Comparison of ENCODE assay signal across 12 mouse cellular contexts in genomic region chr13:21033176-21033575, GRCm38 (mm10). TPM values are rescaled to one million over a fixed set of nuclear protein-coding genes. Genes with fewer than 3 reads are reported as not detected.
A peak's percentile ranks its signal among the peaks of the same experiment; 100 is the strongest.
DNase-seq lines count a peak whose midpoint lies in the region; ATAC-seq and TF ChIP-seq lines count a peak whose summit lies in the region.
"Had no signal": no experiment of that assay in that cellular context is flagged by ENCODE, and none has a peak within 500 bp of the region (broad histone marks: within the 10 kb centered on the region; RNA-seq: fewer than 3 reads in every experiment).

No protein-coding gene starts in this region.

- no peaks in the 10 kb centered on the region for H3K9me3 ChIP-seq in intestine, postnatal 0 days (ENCODE audit: control insufficient read depth)
- H3K9me3 ChIP-seq in intestine, embryonic 16.5 days (ENCODE audit: control insufficient read depth, low read length), result no peaks in the 10 kb centered on the region
- H3K9me3 ChIP-seq in neural tube, embryonic 15.5 days (replicated peaks), result no peaks in the 10 kb centered on the region
- no peaks in the 10 kb centered on the region for H3K9me3 ChIP-seq in liver, embryonic 12.5 days (replicated peaks)
- H3K9me3 ChIP-seq: embryonic facial prominence, embryonic 10.5 days; lung, embryonic 15.5 days had no signal

- no peak overlapping the region for H3K4me3 ChIP-seq in intestine, postnatal 0 days (ENCODE audit: low read depth, low read length)
- H3K4me3 ChIP-seq in intestine, embryonic 16.5 days (ENCODE audit: low read length), result no peak overlapping the region
- H3K4me3 ChIP-seq in neural tube, embryonic 15.5 days (replicated peaks), result no peak overlapping the region
- no peak overlapping the region for H3K4me3 ChIP-seq in liver, embryonic 12.5 days
- H3K4me3 ChIP-seq: embryonic facial prominence, embryonic 10.5 days; lung, embryonic 15.5 days had no signal

- DNase-seq in cerebellum, adult 8-10 months, result peak; percentile 78
- peak; percentile 9 to 26 for DNase-seq in layer of hippocampus, adult 18-20 months (ENCODE audit: low spot score in 2 of 2)
- no peak for DNase-seq in thymus, adult 18-20 months
- no peak for DNase-seq in gastrocnemius, postnatal 36 days
- DNase-seq: heart, adult 11 months had no signal

- WGBS in intestine, postnatal 0 days, result 63% methylated on average over 3 of the region's 3 CpGs
- 56% methylated on average over 3 of the region's 3 CpGs for whole genome bisulfite sequencing in intestine, embryonic 16.5 days
- WGBS in neural tube, embryonic 15.5 days, result 49% methylated on average over 3 of the region's 3 CpGs
- 52% methylated on average over 3 of the region's 3 CpGs for WGBS in liver, embryonic 12.5 days (ENCODE audit: insufficient replicate concordance)

- no peak overlapping the region for H3K27ac ChIP-seq in intestine, postnatal 0 days (ENCODE audit: low read depth, low read length)
- H3K27ac ChIP-seq in intestine, embryonic 16.5 days (ENCODE audit: low read length), result no peak overlapping the region
- no peak overlapping the region for H3K27ac ChIP-seq in neural tube, embryonic 15.5 days (replicated peaks)
- H3K27ac ChIP-seq in liver, embryonic 12.5 days, result no peak overlapping the region
- H3K27ac ChIP-seq: embryonic facial prominence, embryonic 10.5 days; lung, embryonic 15.5 days had no signal

- H3K4me2 ChIP-seq in intestine, postnatal 0 days (replicated peaks; ENCODE audit: low read depth), result no peak overlapping the region
- no peak overlapping the region for H3K4me2 ChIP-seq in intestine, embryonic 16.5 days (ENCODE audit: low read depth, low read length)
- no peak overlapping the region for H3K4me2 ChIP-seq in neural tube, embryonic 15.5 days
- H3K4me2 ChIP-seq in liver, embryonic 12.5 days, result no peak overlapping the region
- H3K4me2 ChIP-seq: lung, embryonic 15.5 days had no signal

- no peaks in the 10 kb centered on the region for H3K27me3 ChIP-seq in intestine, postnatal 0 days (replicated peaks; ENCODE audit: control insufficient read depth, insufficient read depth, low read length)
- H3K27me3 ChIP-seq in intestine, embryonic 16.5 days (replicated peaks; ENCODE audit: control insufficient read depth, insufficient read depth, low read length), result no peaks in the 10 kb centered on the region
- H3K27me3 ChIP-seq in neural tube, embryonic 15.5 days (replicated peaks), result no peaks in the 10 kb centered on the region
- H3K27me3 ChIP-seq in liver, embryonic 12.5 days (replicated peaks), result no peaks in the 10 kb centered on the region
- H3K27me3 ChIP-seq: lung, embryonic 15.5 days had no signal

- TF ChIP-seq CTCF in intestine, postnatal 0 days (IDR thresholded peaks at IDR 0.05; ENCODE audit: low read depth), result peak; percentile 27; the same call in 1 of the 2 replicates

- ATAC-seq in intestine, postnatal 0 days, result no peak
- no peak for ATAC-seq in intestine, embryonic 16.5 days
- peak; percentile 83; the same call in 1 of the 2 replicates for ATAC-seq in neural tube, embryonic 15.5 days (ENCODE audit: low FRiP score)
- no peak for ATAC-seq in liver, embryonic 12.5 days

- H3K9ac ChIP-seq in intestine, postnatal 0 days (ENCODE audit: low read depth, low read length), result no peak overlapping the region
- H3K9ac ChIP-seq in intestine, embryonic 16.5 days (ENCODE audit: low read depth, low read length), result no peak overlapping the region
- H3K9ac ChIP-seq in neural tube, embryonic 15.5 days (replicated peaks), result no peak overlapping the region
- no peak overlapping the region for H3K9ac ChIP-seq in liver, embryonic 12.5 days
- H3K9ac ChIP-seq: lung, embryonic 15.5 days had no signal

- H3K4me1 ChIP-seq in intestine, postnatal 0 days (replicated peaks; ENCODE audit: control insufficient read depth, insufficient read depth, low read length), result no peaks in the 10 kb centered on the region
- no peaks in the 10 kb centered on the region for H3K4me1 ChIP-seq in intestine, embryonic 16.5 days (ENCODE audit: control insufficient read depth, insufficient read depth, low read length)
- H3K4me1 ChIP-seq in neural tube, embryonic 15.5 days, result no peaks in the 10 kb centered on the region
- no peaks in the 10 kb centered on the region for H3K4me1 ChIP-seq in liver, embryonic 12.5 days
- H3K4me1 ChIP-seq: embryonic facial prominence, embryonic 10.5 days; lung, embryonic 15.5 days had no signal

- intact Hi-C loops in gastrocnemius, postnatal 36 days (cut with DNase I), result no loop called here

- H3K36me3 ChIP-seq in intestine, postnatal 0 days (ENCODE audit: control insufficient read depth, insufficient read depth), result no peaks in the 10 kb centered on the region
- H3K36me3 ChIP-seq in intestine, embryonic 16.5 days (ENCODE audit: control insufficient read depth, insufficient read depth, low read length), result no peaks in the 10 kb centered on the region
- H3K36me3 ChIP-seq in neural tube, embryonic 15.5 days, result no peaks in the 10 kb centered on the region
- H3K36me3 ChIP-seq in liver, embryonic 12.5 days, result no peaks in the 10 kb centered on the region
- H3K36me3 ChIP-seq: embryonic facial prominence, embryonic 10.5 days; lung, embryonic 15.5 days had no signal

RNA-seq across cellular contexts. Expression of gene Olfr1370, which starts 41.6 kb away (rescaled TPM):
- polyA plus RNA-seq in intestine, postnatal 0 days (2015; fragmentation: Nextera tagmentation; extraction: Ambion mirVana), result not detected in 2 replicates
- not detected in 2 replicates for polyA plus RNA-seq in intestine, embryonic 16.5 days (2015; fragmentation: Nextera tagmentation; extraction: Ambion mirVana)
- total RNA-seq in layer of hippocampus, adult 18-20 months (2021), result not detected
- polyA plus RNA-seq in neural tube, embryonic 15.5 days (2015; fragmentation: Nextera tagmentation; extraction: Ambion mirVana), result not detected in 2 replicates
- polyA plus RNA-seq in liver, embryonic 12.5 days (2016; fragmentation: Nextera tagmentation; extraction: Ambion mirVana), result not detected in 2 replicates
- total RNA-seq in gastrocnemius, postnatal 36 days (2021), result not detected
- polyA plus RNA-seq: embryonic facial prominence, embryonic 10.5 days; kidney, embryonic 16.5 days; lung, embryonic 15.5 days had no signal

Comparison
In these comparisons a context has a peak if more than half of its experiments do, and no peak if none do; other contexts are left out.
1. DNase-seq: peak in cerebellum, adult 8-10 months (single experiment) and layer of hippocampus, adult 18-20 months (2 of 2); none in thymus, adult 18-20 months (0 of 2) and gastrocnemius, postnatal 36 days (0 of 2).